Mouse (Mus musculus) small intestine, adult 2 months (tissue): ENCODE data around the gene Arpp19. TPM values are rescaled to one million over a fixed set of nuclear protein-coding genes. Genes with fewer than 3 reads are reported as not detected.

Source experiments
- H3K27ac ChIP-seq: fragments of 200-500 bp; 2 replicates; pipeline ENCODE4 v1.5.1; 2012; ENCODE audit warnings: low read depth, low read length, control low read depth, inconsistent platforms; ENCODE audit not compliant: insufficient read depth
- H3K27me3 ChIP-seq: fragments of 200-500 bp; 2 replicates; pipeline ENCODE4 v1.6.1; 2012; ENCODE audit warnings: mild to moderate bottlenecking, moderate library complexity, low read length, inconsistent platforms; ENCODE audit not compliant: control insufficient read depth, insufficient read depth
- H3K36me3 ChIP-seq: fragments of 200-500 bp; 2 replicates; pipeline ENCODE4 v1.6.1; 2012; ENCODE audit warnings: mild to moderate bottlenecking, low read length, control low read depth, inconsistent platforms; ENCODE audit not compliant: control insufficient read depth, insufficient read depth
- H3K4me1 ChIP-seq: fragments of 200-500 bp; 2 replicates; pipeline ENCODE4 v1.6.1; 2012; ENCODE audit warnings: low read length, inconsistent platforms, mixed read lengths; ENCODE audit not compliant: control insufficient read depth, insufficient read depth, insufficient read length
- H3K4me3 ChIP-seq: fragments of 200-500 bp; 2 replicates; pipeline ENCODE4 v1.5.1; 2012; ENCODE audit warnings: low read depth, mild to moderate bottlenecking, control low read depth, inconsistent platforms, low read length, moderate library complexity
- CTCF ChIP-seq: fragments of 200-500 bp; IDR thresholded peaks from 2 replicates; pipeline ENCODE4 v1.5.1; 2012; ENCODE audit warnings: low read depth, mild to moderate bottlenecking, control low read depth, inconsistent platforms, low read length, moderate library complexity, mixed read lengths; ENCODE audit not compliant: insufficient replicate concordance, insufficient read length; ENCODE audit errors: extremely low read depth
- POLR2A ChIP-seq: fragments of 200-500 bp; IDR thresholded peaks from 2 replicates; pipeline ENCODE4 v1.6.1; 2012; ENCODE audit warnings: low read depth, mild to moderate bottlenecking, control low read depth, inconsistent platforms, low read length, moderate library complexity
- WGBS: fragments of 180-500 bp; shearing (Covaris S2); methylation state at CpG from one replicate; pipeline ENCODE4 v1.1.7; 2018; 5-methylcytosine and 5-hydroxymethylcytosine counted together
- polyA plus RNA-seq: library from polyadenylated mRNA; depleted of rRNA; stranded (reverse); fragments of >200 nt; gene quantifications from 2 replicates; pipeline ENCODE4 v1.2.3, GENCODE M21; 2012; rRNA removed

The Arpp19 gene
- polyA plus RNA-seq, 1 experiment, result 4.4 TPM

DNA sequence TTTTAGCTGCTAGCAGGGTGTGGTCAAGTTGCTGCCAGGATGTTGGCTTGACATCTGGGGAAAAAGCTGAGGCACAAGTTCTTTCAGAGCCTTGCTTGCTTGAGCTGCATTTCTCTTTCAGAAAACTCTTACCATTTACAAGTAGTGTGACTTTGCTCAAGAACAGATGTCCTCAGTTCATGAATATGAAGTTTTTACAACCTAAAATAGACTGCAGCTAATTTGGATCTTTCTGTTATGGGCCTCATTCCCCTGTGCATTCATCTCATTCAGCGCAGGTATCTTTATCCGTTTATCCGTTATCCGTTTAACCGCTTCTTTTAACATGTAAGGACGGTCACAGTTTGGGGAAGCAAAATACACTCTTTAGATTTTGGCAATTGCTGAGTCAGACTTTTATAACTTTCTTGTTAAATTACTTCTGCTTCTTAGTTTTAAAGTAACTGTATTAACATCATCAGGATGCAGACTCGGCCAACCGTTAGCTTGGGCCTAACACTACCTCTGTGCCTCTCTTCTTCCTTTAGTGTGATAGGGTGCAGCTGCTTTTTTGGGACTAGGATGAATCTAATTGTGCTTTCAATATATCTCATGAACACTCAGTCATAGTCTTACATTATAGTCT, 62.9 kb downstream of the Arpp19 start:
- H3K36me3 ChIP-seq, result no peaks in the 10 kb centered on the region
- H3K4me3 ChIP-seq, result no peak overlapping the region
- 82% methylated on average over 8 of the region's 8 CpGs for WGBS
- H3K27ac ChIP-seq, result no peak overlapping the region
- TF ChIP-seq CTCF (no peak), POLR2A (no peak)
- H3K27me3 ChIP-seq, result no peaks in the 10 kb centered on the region
- no peaks in the 10 kb centered on the region for H3K4me1 ChIP-seq

- Histone ChIP-seq H3K27me3 (no peaks in the 10 kb centered on the region), H3K4me3 (no peak overlapping the region), H3K4me1 (0 out of 2 replicates have a peak, but pooled peaks cover 2% of the 10 kb centered on the region), H3K27ac (no peak overlapping the region), H3K36me3 (no peaks in the 10 kb centered on the region)
- TF ChIP-seq POLR2A, result no peak
- no peak for TF ChIP-seq CTCF
Measured at GRCm38 (mm10) chr9:75102131-75102530, 64.7 kb downstream of the Arpp19 start.

Other genes starting within 250 kb of the Arpp19 start
- 0.91 TPM in 1 of 2 replicates, not detected in the other for gene Onecut1, start 175.7 kb upstream of the Arpp19 start, polyA plus RNA-seq
- 1.0 and 2.9 TPM in 2 replicates for gene Fam214a, start 84.7 kb upstream of the Arpp19 start, polyA plus RNA-seq
- 0.96 and 1.3 TPM in 2 replicates for gene Myo5a, start 33.4 kb downstream of the Arpp19 start, polyA plus RNA-seq
- gene Myo5c, start 194.4 kb downstream of the Arpp19 start, polyA plus RNA-seq, result 10.9 and 12.1 TPM in 2 replicates